Mouse (Mus musculus) regulatory T cell (primary cell): ENCODE measurements around the gene Fcgrt.

Experiments used
- in situ Hi-C: fragments of 300-600 bp; cut with MboI, MseI; formaldehyde crosslinking; loops from one replicate; pipeline ENCODE4 v1.15.1; 2025; ENCODE audit warnings: high pct_unique_total_duplicates

The Fcgrt gene

GRCm38 (mm10) chr7:45058607-45059571, 44.8 kb downstream of the Fcgrt start:
- in situ Hi-C loops: no loop called here

- in situ Hi-C loops: no loop called here
These were observed 46.7 kb downstream of the Fcgrt start for GRCm38 (mm10) chr7:45056972-45057348.

- in situ Hi-C loops: no loop called here
These were observed 47.2 kb downstream of the Fcgrt start for GRCm38 (mm10) chr7:45056329-45056971.

GRCm38 (mm10) chr7:45053931-45054510, 49.6 kb downstream of the Fcgrt start:
- in situ Hi-C loops: no loop called here

- in situ Hi-C loops: no loop called here
These were observed 50.3 kb downstream of the Fcgrt start for GRCm38 (mm10) chr7:45053117-45053930.

GRCm38 (mm10) chr7:45052862-45053116, 50.9 kb downstream of the Fcgrt start, which contains the start of gene Prr12:
Prr12 (minus strand) TSS chr7:45052881.
- in situ Hi-C loops: no loop called here

- in situ Hi-C loops: no loop called here
These were observed 51.3 kb downstream of the Fcgrt start for GRCm38 (mm10) chr7:45052181-45052861.

- in situ Hi-C loops: no loop called here
These were observed 52.1 kb downstream of the Fcgrt start for GRCm38 (mm10) chr7:45051601-45051974.

GRCm38 (mm10) chr7:45050945-45051600, 52.6 kb downstream of the Fcgrt start:
- in situ Hi-C loops: no loop called here

GRCm38 (mm10) chr7:45048923-45049657, 54.6 kb downstream of the Fcgrt start:
- in situ Hi-C loops: no loop called here

- in situ Hi-C loops: no loop called here
These were observed 55.4 kb downstream of the Fcgrt start for GRCm38 (mm10) chr7:45048001-45048890.

GRCm38 (mm10) chr7:45047491-45047890, 56.2 kb downstream of the Fcgrt start:
- in situ Hi-C loops: no loop called here

- in situ Hi-C loops: no loop called here
These were observed 56.7 kb downstream of the Fcgrt start for GRCm38 (mm10) chr7:45046853-45047350.

GRCm38 (mm10) chr7:45045741-45046140, 57.9 kb downstream of the Fcgrt start:
- in situ Hi-C loops: no loop called here

GRCm38 (mm10) chr7:45043307-45043706, 60.3 kb downstream of the Fcgrt start:
- in situ Hi-C loops: no loop called here
